Mouse (Mus musculus) small intestine, adult 2 months (tissue): ENCODE data around the gene Hpcal4.

Experiments used
- CTCF ChIP-seq: fragments of 200-500 bp; IDR thresholded peaks from 2 replicates; pipeline ENCODE4 v1.5.1; 2012; ENCODE audit warnings: low read depth, mild to moderate bottlenecking, control low read depth, inconsistent platforms, low read length, moderate library complexity, mixed read lengths; ENCODE audit not compliant: insufficient replicate concordance, insufficient read length; ENCODE audit errors: extremely low read depth
- POLR2A ChIP-seq: fragments of 200-500 bp; IDR thresholded peaks from 2 replicates; pipeline ENCODE4 v1.6.1; 2012; ENCODE audit warnings: low read depth, mild to moderate bottlenecking, control low read depth, inconsistent platforms, low read length, moderate library complexity

GRCm38 (mm10) chr4:123196695-123197094 is 13.7 kb downstream of the Hpcal4 start:
- TF ChIP-seq CTCF: no peak
- no peak for TF ChIP-seq POLR2A
